Mouse (Mus musculus) frontal cortex, postnatal 25 days (tissue): ENCODE data around the gene Ccdc30.

Experiments used
- DNase-seq, 2 experiments: peaks; one replicate each; pipeline ENCODE4 v3.0.0; 2022; ENCODE audit warnings: low spot score in 2 of 2

Gene Ccdc30

DNA sequence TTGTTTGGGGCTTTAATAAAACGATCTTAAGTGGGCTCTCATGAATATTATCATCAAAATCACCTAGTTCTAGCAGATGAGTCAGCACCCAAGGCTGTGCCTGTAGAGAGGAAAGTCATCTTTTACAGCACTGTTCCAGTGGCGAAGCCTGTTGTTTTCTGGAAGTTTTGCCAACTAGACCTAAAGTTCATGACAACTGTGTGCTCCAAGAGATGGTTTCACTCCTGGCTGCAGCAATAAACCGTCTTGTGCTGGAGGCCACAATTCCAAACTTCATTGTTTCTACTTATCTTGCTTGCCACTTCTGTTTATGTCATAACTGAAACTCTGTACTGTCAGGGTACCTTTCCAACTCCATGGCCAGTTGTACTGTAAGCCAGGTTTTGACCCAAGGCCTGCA lies 1.9 kb upstream of the Ccdc30 start:
- DNase-seq: no peak

- no peak for DNase-seq
Measured at GRCm38 (mm10) chr4:119412791-119413190, 2.5 kb downstream of the Ccdc30 start.

DNA sequence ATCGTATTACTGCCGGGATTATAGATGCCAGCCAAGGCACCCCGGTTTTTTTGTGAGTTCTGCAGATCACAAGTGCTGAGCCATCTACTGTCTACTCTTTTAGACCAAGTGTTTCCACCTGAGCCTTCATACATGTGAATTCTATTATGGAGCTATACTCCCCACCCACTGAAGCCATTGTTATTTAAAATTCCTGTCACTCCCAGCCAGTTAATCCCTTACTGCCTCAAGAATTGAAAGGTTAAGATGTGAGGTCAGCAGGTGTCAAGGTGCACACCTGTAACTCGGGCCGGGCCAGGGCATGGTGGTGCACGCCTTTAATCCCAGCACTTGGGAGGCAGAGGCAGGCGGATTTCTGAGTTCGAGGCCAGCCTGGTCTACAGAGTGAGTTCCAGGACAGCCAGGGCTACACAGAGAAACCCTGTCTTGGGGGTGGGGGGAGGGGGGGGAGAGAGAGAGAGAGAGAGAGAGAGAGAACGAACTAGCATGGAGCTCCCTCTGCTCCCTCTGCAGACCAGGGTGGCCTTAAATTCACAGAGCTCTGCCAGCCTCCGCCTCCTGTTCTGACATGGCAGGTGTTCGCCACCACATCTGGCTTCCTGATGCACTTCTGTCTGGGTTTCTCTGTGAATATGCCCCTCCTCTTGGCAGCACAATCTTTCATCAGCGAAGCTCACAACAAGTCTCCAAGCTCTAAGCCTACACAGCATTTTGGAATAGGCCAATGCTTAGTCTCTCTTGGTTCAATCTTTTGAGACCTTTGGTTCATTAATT lies 3.3 kb downstream of the Ccdc30 start:
- no peak for DNase-seq

- no peak for DNase-seq
Measured at GRCm38 (mm10) chr4:119403431-119403830, 11.9 kb downstream of the Ccdc30 start.

DNA sequence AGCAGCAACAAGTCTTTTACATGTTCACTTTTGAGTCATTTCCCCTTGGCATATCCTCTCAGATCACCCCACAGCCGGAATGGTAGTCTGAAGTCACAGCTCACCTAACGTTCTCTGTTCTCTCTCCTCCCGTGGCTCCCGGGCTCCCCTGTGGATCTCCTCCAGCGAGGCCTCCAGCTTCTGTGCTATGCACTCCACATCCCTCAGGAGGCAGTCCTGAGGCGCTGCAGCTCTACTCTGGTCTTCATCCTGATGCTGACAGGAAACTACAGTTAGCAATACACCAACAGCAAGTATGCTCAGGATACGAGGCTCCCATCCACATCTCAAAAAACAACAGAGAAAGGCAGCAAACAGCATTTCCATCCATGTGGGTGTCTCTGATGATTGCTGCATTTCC lies 14.4 kb downstream of the Ccdc30 start:
- DNase-seq: no peak

GRCm38 (mm10) chr4:119398751-119399150 lies 16.6 kb downstream of the Ccdc30 start:
- no peak for DNase-seq

GRCm38 (mm10) chr4:119390369-119390768 lies 25.0 kb downstream of the Ccdc30 start:
- DNase-seq: no peak

GRCm38 (mm10) chr4:119389184-119389583 lies 26.1 kb downstream of the Ccdc30 start:
- no peak for DNase-seq

DNA sequence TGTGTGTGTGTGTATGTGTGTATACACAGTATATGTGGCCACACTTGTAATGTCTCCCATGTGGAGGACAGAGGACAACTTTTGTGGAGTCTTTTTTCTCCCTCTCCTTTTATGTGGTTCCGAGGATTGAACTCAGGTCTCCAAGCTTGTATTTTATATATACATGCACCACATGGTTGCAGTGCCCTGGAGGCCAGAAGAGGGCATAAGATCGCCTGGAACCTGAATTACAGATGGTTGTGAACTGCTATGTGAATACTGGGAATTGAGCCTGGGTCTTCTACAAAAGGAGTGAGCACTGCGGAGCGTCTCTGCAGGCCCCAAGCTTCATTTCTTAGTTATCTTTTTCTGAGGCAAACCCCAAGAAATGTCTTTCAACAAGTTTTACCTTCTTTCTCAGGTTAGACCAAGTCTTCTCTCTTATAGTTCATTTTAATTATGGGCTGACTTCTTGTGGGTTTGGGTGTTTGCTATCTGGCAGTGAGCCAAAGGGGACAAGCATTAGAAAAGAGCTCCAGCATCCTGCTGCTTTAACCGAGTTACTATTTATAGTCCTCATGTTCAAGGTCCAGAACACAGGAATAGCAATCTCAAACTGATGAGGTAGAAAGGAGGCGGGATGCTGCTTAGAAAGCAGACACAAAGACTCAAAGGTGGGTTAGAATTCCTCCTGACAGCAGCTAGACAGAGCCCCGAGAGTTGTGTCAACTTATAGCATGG lies 33.7 kb downstream of the Ccdc30 start:
- no peak for DNase-seq

- no peak for DNase-seq
Measured at GRCm38 (mm10) chr4:119369460-119369859, 45.9 kb downstream of the Ccdc30 start.

GRCm38 (mm10) chr4:119366758-119367526 lies 48.4 kb downstream of the Ccdc30 start:
- no peak for DNase-seq

DNA sequence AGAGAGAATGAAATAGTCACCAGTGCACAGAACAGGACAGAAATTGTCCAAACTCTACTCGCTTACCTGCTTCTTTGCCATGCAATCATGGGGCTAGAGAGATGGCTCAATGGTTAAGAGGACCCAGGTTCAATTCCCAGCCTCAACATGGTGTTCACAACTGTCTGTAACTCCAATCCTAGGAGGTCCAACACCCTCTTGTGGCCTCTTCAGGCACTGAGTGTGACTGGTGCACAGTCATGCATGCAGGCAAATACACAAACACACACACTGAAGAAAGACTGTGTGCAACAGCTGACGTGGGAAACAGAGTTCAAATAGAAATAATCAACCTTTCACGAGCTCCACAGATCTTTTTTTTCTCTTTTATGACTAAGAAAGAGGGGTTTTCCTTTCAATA lies 53.1 kb downstream of the Ccdc30 start:
- no peak for DNase-seq

DNA sequence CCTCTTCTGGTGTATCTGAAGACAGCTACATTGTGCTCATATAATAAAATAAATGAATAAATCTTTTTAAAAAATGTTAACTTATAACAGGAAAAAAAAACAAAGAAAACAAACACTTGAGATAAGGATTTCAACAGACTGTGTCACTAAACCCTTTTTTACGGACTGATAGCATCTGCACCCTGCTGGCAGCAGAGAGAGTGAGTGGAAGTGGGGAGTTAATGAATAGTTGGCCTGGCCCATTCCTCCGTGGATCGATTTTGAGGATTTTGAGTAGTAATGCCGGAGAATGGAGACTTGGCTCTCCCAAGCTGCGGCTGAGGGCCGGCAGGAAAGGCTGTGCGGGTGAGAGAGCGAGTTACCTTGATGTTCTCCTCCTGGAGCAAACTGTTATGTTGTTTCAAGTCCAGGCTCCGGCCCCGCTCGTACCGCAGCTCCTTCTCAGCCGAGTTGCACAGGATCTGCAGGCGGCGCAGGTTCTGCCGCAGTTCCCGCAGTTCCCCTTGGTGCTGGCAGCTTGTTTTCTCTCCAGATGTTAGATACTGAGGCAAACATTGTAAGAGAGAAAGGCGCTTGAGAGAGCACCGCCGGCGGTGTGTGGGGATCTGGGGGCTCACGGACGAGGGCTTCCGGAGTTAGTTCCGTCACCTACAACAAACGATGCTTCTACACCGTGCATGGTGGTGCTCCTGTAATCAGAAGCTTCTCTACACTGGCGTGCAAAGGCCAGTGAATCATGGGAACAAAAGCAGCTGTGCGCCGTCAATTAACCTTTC lies 55.9 kb downstream of the Ccdc30 start:
- DNase-seq: no peak

- no peak for DNase-seq
Measured at GRCm38 (mm10) chr4:119345508-119345907, 69.8 kb downstream of the Ccdc30 start.

GRCm38 (mm10) chr4:119338861-119339361 lies 76.4 kb downstream of the Ccdc30 start:
- DNase-seq: peak in 1 of 2 experiments; percentile 9

DNA sequence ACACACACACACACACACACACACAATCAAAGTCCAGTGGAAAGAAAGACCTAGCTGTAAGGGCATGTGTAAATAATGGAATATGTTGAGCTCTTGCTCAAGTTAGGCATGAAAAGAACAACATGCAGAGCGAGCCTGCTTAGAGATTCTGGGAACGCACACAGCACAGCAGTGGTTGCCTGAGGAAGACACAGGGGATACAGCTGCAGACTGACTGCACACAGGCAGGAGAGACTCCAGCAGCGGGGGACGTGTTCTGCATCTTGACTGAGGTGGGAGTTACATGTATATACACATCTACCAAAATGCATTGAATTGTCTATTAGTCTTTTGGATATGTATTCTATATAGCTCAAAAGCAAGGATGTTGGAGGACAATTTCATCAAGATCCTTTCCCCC lies 76.9 kb downstream of the Ccdc30 start:
- no peak for DNase-seq

DNA sequence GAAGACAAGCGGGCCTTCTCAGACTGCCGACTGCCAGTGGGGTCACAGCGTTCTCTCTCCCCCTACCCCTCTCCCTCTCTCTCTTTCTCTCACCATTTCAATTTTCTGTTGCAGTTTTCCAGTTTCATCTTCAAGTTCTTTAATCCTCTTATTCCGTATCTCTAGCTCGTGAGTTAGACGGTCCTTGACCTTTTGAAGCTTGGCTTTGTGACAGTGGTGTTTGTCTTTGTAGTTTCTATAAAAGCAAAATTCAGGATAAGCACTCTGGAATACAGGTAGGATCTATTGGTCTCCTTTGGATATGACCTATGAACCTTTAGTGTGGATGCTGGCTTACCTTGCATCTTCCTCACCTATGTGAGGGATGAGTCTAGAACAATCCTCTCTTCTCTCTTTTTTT lies 81.8 kb downstream of the Ccdc30 start:
- DNase-seq: no peak

DNA sequence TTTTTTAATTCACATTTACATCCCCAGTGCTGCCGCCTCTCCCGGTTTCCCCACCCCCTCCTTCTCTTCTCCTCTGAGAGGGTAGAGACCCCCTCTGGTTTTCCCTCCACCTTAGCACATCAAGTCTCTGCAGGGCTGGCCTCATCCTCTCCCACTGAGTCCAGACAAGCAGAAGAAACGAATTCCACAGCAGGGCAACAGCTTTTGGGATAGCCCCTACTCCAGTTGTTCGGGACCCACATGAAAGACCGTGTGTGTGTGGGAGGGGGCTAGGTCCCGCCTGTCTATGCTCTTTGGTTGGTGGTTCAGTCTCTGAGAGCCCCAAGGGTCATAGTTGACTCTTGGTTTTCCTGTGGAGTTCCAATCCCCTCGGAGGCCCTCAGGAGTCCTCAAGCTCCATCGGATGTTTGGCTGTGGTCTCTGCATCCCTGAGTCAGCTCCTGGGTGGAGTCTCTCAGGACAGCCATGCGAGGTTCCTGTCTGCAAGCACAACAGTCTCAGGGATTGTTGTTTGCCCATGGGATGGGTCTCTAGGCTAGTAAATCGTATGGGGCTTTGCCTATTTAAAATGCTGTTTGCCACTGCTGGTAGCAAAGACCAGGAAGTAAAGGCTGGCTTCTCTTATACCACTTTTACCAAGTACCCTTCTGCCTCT lies 94.3 kb downstream of the Ccdc30 start:
- DNase-seq: no peak

DNA sequence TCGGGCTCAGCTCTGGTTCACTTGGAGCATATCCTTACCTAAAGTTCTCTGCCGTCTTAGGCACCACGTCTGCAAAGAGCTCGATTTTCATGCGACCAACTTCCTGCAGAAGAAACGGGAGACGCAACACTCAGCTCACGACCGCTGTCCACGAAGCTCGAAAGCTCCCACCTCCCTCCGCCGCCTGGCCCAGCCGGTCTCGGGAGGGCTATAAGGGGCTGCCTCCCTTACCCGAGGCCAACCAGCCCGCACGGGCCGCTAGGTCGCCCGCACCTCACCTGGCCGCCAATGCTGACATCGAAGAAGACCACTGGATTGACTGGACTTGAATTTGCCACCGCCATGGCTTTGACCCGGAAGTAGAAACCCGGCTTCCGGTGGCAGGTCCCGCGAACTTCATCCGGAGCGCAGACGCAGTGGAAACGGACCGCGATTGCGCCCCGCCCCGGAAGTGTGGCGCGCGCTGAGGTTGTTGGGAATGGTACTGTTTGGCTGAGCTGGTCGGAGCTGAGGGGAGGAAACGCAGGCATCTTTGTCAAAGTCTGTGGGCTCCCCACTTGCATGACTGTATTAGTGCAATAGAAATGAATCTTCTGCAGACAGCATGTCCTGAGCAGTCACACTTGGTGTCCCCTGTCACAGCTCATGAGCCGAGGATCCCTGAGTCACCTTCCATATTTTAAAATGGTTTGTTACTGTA lies 95.0 kb downstream of the Ccdc30 start, which contains the start of gene Ppih:
TSS of gene Ppih (minus strand) at position 416 of the 700 bp plus-strand sequence.
- DNase-seq: peak; percentile 89 to 94

GRCm38 (mm10) chr4:119313756-119314155 lies 101.6 kb downstream of the Ccdc30 start:
- no peak for DNase-seq
